Mouse (Mus musculus) kidney, adult 2 months (tissue): Measurements from ENCODE around the gene Tnfrsf13b. TPM values are rescaled to one million over a fixed set of nuclear protein-coding genes. Genes with fewer than 3 reads are reported as not detected.

Experiments
- DNase-seq: peaks from one replicate; pipeline ENCODE4 v3.0.0; 2021
- H3K27ac ChIP-seq: fragments of 200-500 bp; 2 replicates; pipeline ENCODE4 v1.5.1; 2012; ENCODE audit warnings: low read depth, low read length, control low read depth, inconsistent platforms; ENCODE audit not compliant: insufficient read depth
- H3K27me3 ChIP-seq: fragments of 200-500 bp; replicated peaks from 2 replicates; pipeline ENCODE4 v1.6.1; 2012; ENCODE audit warnings: mild to moderate bottlenecking, moderate library complexity, low read length, inconsistent platforms; ENCODE audit not compliant: control insufficient read depth, insufficient read depth
- H3K36me3 ChIP-seq: fragments of 200-500 bp; 2 replicates; pipeline ENCODE4 v1.6.1; 2012; ENCODE audit warnings: mild to moderate bottlenecking, moderate library complexity, low read length, inconsistent platforms; ENCODE audit not compliant: control insufficient read depth, insufficient read depth
- H3K4me1 ChIP-seq: fragments of 200-500 bp; 2 replicates; pipeline ENCODE4 v1.6.1; 2011; ENCODE audit warnings: low read length; ENCODE audit not compliant: control insufficient read depth, insufficient read depth
- H3K4me3 ChIP-seq: fragments of 200-500 bp; 2 replicates; pipeline ENCODE4 v1.5.1; 2011; ENCODE audit warnings: mild to moderate bottlenecking, low read depth, low read length, control low read depth; ENCODE audit not compliant: insufficient read depth
- CTCF ChIP-seq: fragments of 200-500 bp; conservative IDR thresholded peaks from 2 replicates; pipeline ENCODE4 v1.5.1; 2011; ENCODE audit warnings: low read depth, mild to moderate bottlenecking, control low read depth, low read length, moderate library complexity, mixed read lengths; ENCODE audit not compliant: insufficient read depth, insufficient read length
- POLR2A ChIP-seq: fragments of 200-500 bp; IDR thresholded peaks from one replicate; pipeline ENCODE4 v1.6.1; 2011; ENCODE audit warnings: low read depth, low read length, control low read depth
- WGBS: fragments of 180-500 bp; shearing (Covaris S2); methylation state at CpG from one replicate; pipeline ENCODE4 v1.1.7; 2018; 5-methylcytosine and 5-hydroxymethylcytosine counted together
- polyA plus RNA-seq: library from polyadenylated mRNA; depleted of rRNA; stranded (reverse); fragments of >200 nt; gene quantifications from 2 replicates; pipeline ENCODE4 v1.2.3, GENCODE M21; 2012

The Tnfrsf13b gene
- polyA plus RNA-seq, 1 experiment: 7.4 TPM

DNA sequence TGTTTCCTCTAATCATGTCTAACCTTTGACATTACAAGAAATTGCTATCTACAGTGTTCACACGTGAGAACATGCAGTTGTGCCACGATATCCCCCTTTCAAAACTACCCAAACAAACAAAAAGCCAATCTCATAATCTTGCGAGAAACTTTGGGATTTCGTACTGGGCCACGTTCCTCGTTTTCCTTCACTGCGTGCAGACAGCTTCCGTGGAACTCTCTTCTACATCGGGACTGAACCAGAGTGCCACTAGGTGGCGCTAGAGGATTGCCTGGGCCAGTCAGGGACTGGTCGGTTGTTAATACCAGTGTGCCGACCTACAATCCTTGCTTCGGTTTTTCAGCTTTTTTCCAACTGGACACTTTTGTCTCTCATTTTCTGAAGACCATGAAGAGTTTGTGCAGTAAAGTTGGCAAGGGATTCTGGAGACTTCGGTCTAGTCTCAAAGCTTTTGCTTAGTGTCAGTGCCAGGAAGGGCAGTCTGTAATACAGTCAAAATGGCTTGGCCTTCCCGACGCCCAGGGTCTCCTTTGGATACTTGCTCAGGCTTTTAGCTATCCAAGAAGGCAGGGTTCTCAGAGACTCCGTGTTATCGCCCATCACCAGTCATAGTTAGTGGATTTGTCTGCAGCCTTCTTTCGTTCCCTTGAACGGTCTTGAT, 22.2 kb upstream of the Tnfrsf13b start:
- no peaks in the 10 kb centered on the region for H3K4me1 ChIP-seq
- peak; percentile 99 for TF ChIP-seq CTCF
- TF ChIP-seq POLR2A: no peak
- H3K27me3 ChIP-seq: no peaks in the 10 kb centered on the region
- H3K4me3 ChIP-seq: no peak overlapping the region
- DNase-seq: peak; percentile 86
- 21% methylated on average over 20 of the region's 20 CpGs for WGBS
- no peak overlapping the region for H3K27ac ChIP-seq
- H3K36me3 ChIP-seq: no peaks in the 10 kb centered on the region

DNA sequence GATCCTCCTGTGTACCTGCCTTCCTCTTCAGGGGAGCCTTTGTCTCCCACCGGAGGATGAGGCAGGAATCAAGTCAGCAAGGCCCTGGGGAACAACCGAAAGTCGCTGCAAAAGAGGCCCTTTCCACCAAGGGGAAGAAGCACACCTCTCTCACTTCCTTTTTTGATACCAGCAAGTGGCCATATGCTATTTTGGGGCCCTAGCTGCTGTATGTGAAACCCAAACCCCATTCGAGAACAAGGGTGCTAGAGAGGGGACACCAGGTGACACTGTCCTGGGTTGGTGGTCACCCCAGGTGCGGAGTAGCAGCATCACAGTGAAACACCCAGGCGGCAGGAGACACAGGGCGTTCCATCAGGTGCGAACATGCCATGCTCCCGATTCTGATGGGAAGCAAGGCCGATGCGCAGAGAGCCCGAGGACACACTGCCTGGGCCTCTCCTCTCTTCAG, 17.6 kb upstream of the Tnfrsf13b start:
- Histone ChIP-seq H3K27me3 (no peaks in the 10 kb centered on the region), H3K4me3 (no peak overlapping the region), H3K27ac (no peak overlapping the region), H3K36me3 (no peaks in the 10 kb centered on the region), H3K4me1 (no peaks in the 10 kb centered on the region)
- DNase-seq: no peak
- 84% methylated on average over 12 of the region's 12 CpGs for WGBS
- no peak for TF ChIP-seq POLR2A
- no peak for TF ChIP-seq CTCF

DNA sequence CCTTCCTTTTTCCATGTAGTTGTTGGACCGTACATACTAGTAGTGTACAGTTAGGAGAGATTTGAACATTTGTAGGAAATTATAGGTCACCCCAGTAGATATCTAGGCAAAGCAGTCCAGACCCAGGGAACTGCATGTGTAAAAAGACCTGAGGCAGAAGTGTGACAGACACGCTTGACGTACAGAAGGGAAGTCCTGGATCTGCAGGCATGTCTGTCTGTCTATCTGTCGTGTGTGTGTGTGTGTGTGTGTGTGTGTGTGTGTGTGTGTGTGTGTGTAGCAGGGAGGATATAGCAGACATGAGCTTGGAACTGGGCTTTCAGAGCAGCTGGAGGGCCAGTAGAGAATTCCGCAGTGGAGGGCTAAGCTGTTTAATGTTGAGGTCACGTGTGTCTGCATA, 16.8 kb upstream of the Tnfrsf13b start:
- TF ChIP-seq POLR2A (no peak), CTCF (no peak)
- Histone ChIP-seq H3K4me3 (no peak overlapping the region), H3K36me3 (no peaks in the 10 kb centered on the region), H3K27me3 (no peaks in the 10 kb centered on the region), H3K27ac (no peak overlapping the region), H3K4me1 (no peaks in the 10 kb centered on the region)
- DNase-seq: no peak
- 77% methylated on average over 6 of the region's 6 CpGs for WGBS

DNA sequence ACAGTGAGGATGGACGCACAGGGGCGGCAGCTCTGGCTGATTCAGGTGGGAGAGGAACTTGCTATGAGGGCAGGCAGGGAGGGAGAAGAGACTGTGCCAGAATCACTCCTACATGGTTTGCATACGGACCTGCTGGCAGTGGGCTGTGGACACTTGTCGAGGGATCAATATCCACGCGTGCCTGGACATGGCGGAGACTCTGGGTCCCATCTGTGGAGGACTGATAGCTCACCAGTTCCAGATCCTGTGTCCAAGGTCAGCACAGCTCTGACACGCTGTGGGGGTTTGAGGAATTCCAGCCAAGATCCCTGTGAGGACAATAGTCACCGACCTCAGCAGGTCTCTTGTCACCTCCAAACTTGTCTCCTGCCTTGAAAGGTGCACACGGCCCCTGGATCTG, 16.4 kb upstream of the Tnfrsf13b start:
- no peak for DNase-seq
- no peak for TF ChIP-seq CTCF
- no peak for TF ChIP-seq POLR2A
- 70% methylated on average over 10 of the region's 10 CpGs for WGBS

DNA sequence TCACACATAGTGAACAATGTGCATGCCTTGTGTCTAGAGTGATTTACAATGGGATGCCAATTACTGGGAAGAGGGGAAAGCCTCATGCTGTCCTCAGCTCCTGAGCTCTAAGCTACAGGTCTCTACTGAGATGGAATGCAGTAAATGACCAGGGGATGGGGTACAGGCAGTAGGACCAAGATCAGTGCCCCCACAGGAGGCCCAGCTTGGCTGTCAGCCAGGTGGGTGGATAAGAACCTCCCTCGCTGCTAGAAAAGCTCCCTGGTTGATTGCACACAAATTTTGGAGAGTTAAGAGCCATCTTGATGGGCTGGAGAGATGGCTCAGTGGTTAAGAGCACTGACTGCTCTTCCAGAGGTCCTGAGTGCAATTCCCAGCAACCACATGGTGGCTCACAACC, 15.6 kb upstream of the Tnfrsf13b start:
- no peaks in the 10 kb centered on the region for H3K27me3 ChIP-seq
- WGBS: 54% methylated on average over 1 of the region's 1 CpGs
- no peak for DNase-seq
- no peak overlapping the region for H3K4me3 ChIP-seq
- no peaks in the 10 kb centered on the region for H3K4me1 ChIP-seq
- no peak overlapping the region for H3K27ac ChIP-seq
- TF ChIP-seq POLR2A: no peak
- H3K36me3 ChIP-seq: no peaks in the 10 kb centered on the region

More for the DNA sequence above, 16.4 kb upstream of the Tnfrsf13b start:
- H3K4me3 ChIP-seq: no peak overlapping the region
- no peaks in the 10 kb centered on the region for H3K36me3 ChIP-seq
- no peaks in the 10 kb centered on the region for H3K27me3 ChIP-seq
- no peak overlapping the region for H3K27ac ChIP-seq
- H3K4me1 ChIP-seq: no peaks in the 10 kb centered on the region

DNA sequence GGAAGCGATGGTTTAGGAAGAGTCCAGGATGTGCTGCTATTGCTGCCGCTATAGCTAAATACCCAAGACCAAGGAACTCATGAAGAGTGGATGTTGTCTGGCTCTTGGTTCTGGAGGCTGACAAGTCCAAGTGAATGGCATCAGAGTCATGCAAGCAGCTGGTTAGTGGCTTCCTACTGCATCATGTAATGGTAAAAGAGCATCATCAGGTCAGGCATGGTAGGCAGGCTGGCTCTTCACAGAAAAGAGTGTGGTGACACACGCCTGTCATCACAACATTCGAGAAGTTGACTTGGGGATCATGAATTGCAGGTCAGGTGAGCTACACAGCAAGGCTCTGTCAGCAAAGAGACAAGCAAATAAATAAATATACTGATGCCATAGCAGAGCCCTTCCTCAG, 15.1 kb upstream of the Tnfrsf13b start:
- no peak for DNase-seq
- 94% methylated on average over 4 of the region's 4 CpGs for WGBS
- no peak for TF ChIP-seq POLR2A
- TF ChIP-seq CTCF: no peak
- H3K4me3 ChIP-seq: no peak overlapping the region
- no peaks in the 10 kb centered on the region for H3K27me3 ChIP-seq
- H3K4me1 ChIP-seq: no peaks in the 10 kb centered on the region
- no peaks in the 10 kb centered on the region for H3K36me3 ChIP-seq
- H3K27ac ChIP-seq: no peak overlapping the region

DNA sequence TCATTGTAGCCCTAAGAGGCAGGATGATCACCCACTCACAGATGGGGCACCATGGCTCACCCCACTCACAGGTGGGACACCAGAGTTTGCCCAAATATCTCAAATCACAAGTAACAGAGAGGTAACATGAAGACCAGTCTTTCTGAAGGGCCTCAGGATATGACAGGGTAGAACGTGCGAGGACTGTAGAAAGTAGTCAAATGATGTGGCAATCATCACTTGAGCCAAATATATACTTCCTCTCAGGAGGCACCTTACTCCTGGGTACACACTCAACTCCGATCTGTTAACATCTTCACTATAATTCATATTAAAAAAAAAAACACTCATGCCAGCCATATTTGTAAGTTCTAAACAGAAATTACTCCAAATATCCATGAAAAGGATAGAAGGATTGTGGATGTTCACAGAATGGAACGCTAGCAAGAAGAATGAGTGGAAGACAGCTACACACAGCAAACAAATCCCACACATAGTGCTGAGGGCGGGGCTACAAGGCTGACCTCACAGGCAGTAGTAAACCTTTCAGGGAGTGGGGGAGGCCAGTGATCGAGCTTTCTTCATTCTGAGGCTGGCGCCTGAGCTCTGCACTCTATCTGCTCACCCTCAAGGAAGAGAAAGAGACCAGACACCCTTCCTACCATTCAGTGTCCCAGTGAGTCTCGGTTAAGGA, 14.1 kb upstream of the Tnfrsf13b start:
- DNase-seq: no peak
- Histone ChIP-seq H3K4me3 (no peak overlapping the region), H3K27me3 (no peaks in the 10 kb centered on the region), H3K4me1 (no peaks in the 10 kb centered on the region), H3K36me3 (no peaks in the 10 kb centered on the region), H3K27ac (no peak overlapping the region)
- 78% methylated on average over 8 of the region's 8 CpGs for WGBS
- no peak for TF ChIP-seq CTCF
- no peak for TF ChIP-seq POLR2A
